Mouse (Mus musculus) MEL (cell line): Measurements from ENCODE around the gene Rnf19b.

ENCODE experiments used
- CHD1 ChIP-seq: IDR thresholded peaks from 2 replicates; pipeline ENCODE4 v1.6.1; 2012; ENCODE audit warnings: low read depth, mild to moderate bottlenecking, inconsistent platforms, low read length, improper control_type of control experiment
- CHD2 ChIP-seq: IDR thresholded peaks from 2 replicates; pipeline ENCODE4 v1.6.1; 2011; ENCODE audit warnings: low read length, improper control_type of control experiment
- CTCF ChIP-seq, 3 experiments: IDR thresholded peaks in 2 of 3; conservative IDR thresholded peaks in 1 of 3; 2 replicates each; pipeline ENCODE4 v1.5.1; 2011 to 2012; ENCODE audit warnings: low read length in 3 of 3, low read depth in 2 of 3, mild to moderate bottlenecking in 2 of 3, improper control_type of control experiment in 1 of 3, inconsistent platforms in 1 of 3, mixed read lengths in 1 of 3, moderate library complexity in 1 of 3; ENCODE audit not compliant: control insufficient read depth in 1 of 3, insufficient read depth in 1 of 3, poor library complexity in 1 of 3, severe bottlenecking in 1 of 3
- EP300 ChIP-seq, 2 experiments: IDR thresholded peaks; 2 replicates each; pipeline ENCODE4 v1.6.1; 2011; ENCODE audit warnings: improper control_type of control experiment in 2 of 2, low read length in 2 of 2, low read depth in 1 of 2, mild to moderate bottlenecking in 1 of 2
- HCFC1 ChIP-seq: IDR thresholded peaks from 2 replicates; pipeline ENCODE4 v1.6.1; 2012; ENCODE audit warnings: low read depth, mild to moderate bottlenecking, inconsistent platforms, low read length, improper control_type of control experiment, moderate library complexity
- JUND ChIP-seq: IDR thresholded peaks from 2 replicates; pipeline ENCODE4 v1.6.1; 2011; ENCODE audit warnings: low read depth, mild to moderate bottlenecking, improper control_type of control experiment, low read length
- POLR2A ChIP-seq, 2 experiments: IDR thresholded peaks; 2 replicates each; pipeline ENCODE4 v1.6.1; 2011 to 2012; ENCODE audit warnings: low read length in 2 of 2, mild to moderate bottlenecking in 2 of 2, control low read depth in 1 of 2, improper control_type of control experiment in 1 of 2, low read depth in 1 of 2, moderate library complexity in 1 of 2; ENCODE audit not compliant: control insufficient read depth in 1 of 2, insufficient read depth in 1 of 2, poor library complexity in 1 of 2
- POLR2AphosphoS5 ChIP-seq: IDR thresholded peaks from 2 replicates; pipeline ENCODE4 v1.6.1; 2012; ENCODE audit warnings: low read depth, borderline replicate concordance, mild to moderate bottlenecking, inconsistent platforms, low read length, moderate library complexity, mixed read lengths
- ZNF384 ChIP-seq: IDR thresholded peaks from 2 replicates; pipeline ENCODE4 v1.6.1; 2012; ENCODE audit warnings: low read depth, mild to moderate bottlenecking, inconsistent platforms, low read length, improper control_type of control experiment

DNA sequence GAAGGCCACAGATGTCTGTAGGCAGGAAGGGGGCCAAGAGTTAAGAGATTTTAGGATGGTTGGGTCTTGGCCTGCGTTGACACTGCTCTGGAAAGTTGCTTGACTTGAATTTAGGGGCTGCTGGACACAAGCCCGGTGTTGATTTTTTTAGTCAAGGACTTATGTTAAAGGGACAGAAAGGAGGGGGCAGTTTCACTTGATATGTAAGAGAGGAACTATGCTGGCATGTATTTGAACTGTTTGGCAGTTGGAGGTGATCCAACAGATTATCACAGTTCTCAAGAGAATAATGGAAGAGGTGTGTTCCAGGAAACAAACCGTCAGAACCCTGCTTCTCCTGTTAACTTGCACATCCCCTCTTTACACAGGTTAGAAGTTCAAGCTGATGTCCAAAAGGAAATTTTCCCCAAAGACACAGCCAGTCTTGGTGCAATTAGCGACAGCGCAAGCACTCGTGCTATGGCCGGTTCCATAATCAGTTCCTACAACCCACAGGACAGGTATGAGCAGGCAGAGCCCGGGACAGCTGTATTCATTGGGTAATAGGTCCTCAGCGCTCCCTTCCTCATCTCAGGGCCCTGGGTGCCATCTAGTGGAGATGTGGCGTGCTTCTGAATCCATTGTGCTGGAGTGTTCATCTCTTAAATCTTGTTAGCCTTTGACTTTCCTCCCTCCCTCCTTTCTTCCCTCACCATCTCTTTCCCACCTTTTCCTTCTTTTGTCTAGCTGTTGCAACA is 24.5 kb downstream of the Rnf19b start:
- TF ChIP-seq JUND (no peak), CTCF (IDR thresholded peaks at IDR 0.05 in 2 of 3, conservative IDR thresholded peaks at IDR 0.05 in 1 of 3; ENCODE audit: control insufficient read depth in 1 of 3, insufficient read depth in 1 of 3, low read depth in 2 of 3, low read length in 3 of 3, poor library complexity in 1 of 3, severe bottlenecking in 1 of 3) (peak; percentile 63 to 98 (median 86)), HCFC1 (no peak), POLR2AphosphoS5 (no peak), POLR2A (IDR thresholded peaks at IDR 0.05; ENCODE audit: control insufficient read depth in 1 of 2, insufficient read depth in 1 of 2, low read depth in 1 of 2, low read length in 2 of 2, poor library complexity in 1 of 2) (no peak), CHD2 (no peak), ZNF384 (no peak), CHD1 (no peak), EP300 (IDR thresholded peaks at IDR 0.05; ENCODE audit: low read depth in 1 of 2, low read length in 2 of 2) (peak; percentile 28 to 35; a peak in 2 of 4 replicates)
